Mouse (Mus musculus) gastrocnemius, adult 18-20 months (tissue): ENCODE data around the gene Tmem121b. TPM values are rescaled to one million over a fixed set of nuclear protein-coding genes. Genes with fewer than 3 reads are reported as not detected.

Source experiments
- DNase-seq: peaks from one replicate; pipeline ENCODE4 v3.0.0; 2021; ENCODE audit warnings: low spot score
- total RNA-seq, 2 experiments: library from RNA; stranded (reverse); gene quantifications; 2 replicates each; pipeline ENCODE4 v1.2.3; 2021

Gene Tmem121b
- total RNA-seq, 2 experiments from 2014 or later = not detected

DNA sequence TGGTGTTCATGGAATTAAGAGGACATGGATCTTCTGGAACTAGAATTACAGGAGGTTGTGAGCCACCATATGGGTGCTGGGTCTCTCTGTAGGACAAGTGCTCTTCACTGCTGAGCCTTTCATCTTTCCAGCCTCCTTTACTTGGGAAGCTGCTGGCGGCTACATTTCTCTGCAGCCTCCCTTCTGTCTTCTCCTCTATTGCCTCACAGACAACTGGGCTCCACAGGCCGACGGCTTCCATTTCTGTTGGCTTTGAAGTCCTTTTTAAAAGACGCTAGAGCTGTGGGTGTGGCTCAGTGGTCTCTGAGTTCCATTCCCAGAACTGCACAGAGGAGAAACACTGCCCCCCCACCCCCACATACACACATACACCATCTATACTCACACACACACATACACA is 28.2 kb downstream of the Tmem121b start:
- DNase-seq = no peak

DNA sequence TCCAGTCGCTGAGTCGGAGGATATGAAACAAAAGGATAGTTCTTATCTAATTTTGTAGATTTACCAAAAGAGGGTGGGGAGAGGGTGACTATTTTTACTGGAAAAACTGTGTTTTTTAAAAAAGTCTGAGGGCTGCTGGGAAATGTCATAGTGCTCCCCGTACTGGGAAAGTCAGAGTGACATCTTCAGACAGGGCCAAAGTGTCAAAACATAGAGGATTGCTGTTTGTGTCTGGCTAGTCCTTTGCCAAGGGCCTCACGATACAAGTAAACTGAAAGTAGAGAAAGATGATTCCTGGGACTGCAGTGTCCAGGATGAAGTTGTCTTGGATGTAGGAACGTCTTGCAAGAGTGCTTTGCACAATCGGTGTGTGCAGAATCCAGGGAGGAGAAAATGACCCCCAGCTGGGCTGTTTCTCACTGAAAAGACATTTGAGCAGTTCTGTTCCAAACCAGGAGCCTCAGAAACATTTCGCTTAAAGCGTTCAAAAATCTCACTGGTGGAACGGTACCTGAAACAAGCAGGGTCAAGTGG is 29.1 kb downstream of the Tmem121b start:
- DNase-seq = no peak

DNA sequence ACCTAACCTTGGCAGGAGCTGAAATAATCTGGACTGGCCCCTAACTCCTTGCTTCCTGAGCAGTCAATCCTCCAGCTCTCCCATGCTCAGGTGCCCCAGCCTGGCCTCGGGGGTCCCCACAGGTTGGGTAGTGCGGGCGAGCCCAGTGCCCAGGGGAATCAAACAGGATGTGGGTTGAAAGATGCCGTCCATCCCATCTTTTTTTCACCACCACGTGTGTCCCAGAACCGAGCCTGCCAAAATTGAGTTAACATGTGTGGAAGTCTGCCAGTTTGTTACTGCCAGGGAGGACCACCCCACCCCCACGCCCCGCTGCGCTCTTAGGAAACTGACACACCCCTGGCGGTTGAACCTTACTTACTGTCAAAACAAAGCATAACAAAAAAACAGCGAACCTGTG is 29.7 kb downstream of the Tmem121b start:
- DNase-seq = no peak

DNA sequence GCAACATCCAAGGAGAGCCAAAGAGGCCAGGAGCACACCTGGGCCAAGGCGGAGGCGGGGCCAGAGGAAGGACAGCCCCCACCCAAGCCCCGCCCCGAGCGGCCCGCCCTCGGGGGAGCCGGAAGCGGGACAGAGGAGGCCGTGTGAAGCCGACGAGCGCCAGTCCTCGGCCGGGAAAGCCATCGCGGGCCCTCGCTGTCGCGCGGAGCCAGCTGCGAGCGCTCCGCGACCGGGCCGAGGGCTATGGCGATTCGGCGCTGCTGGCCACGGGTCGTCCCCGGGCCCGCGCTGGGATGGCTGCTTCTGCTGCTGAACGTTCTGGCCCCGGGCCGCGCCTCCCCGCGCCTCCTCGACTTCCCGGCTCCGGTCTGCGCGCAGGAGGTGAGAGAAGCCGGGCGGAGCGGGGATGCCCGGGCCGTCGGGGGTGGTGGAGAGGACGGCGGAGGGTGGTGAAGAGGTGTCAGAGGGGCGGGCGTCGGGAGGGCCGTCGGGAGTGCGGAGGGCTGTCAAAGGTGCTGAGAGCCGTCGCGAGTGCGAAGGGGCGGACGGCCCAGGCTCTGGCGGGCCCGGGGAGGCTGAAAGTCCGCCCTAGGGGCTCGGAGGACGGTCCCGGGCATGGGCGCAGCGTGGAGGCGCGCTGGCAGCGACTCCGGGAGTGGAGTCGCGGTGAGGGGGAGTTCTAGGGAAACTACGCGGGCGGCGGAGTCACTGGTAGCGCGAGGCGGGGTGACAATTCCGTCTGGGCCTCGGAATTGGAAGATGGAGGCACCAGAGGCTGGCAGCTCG is 30.3 kb downstream of the Tmem121b start, which contains the start of gene Il17ra:
TSS of gene Il17ra (plus strand) at position 162 of the 786 bp plus-strand sequence.
- peak; percentile 66 for DNase-seq

DNA sequence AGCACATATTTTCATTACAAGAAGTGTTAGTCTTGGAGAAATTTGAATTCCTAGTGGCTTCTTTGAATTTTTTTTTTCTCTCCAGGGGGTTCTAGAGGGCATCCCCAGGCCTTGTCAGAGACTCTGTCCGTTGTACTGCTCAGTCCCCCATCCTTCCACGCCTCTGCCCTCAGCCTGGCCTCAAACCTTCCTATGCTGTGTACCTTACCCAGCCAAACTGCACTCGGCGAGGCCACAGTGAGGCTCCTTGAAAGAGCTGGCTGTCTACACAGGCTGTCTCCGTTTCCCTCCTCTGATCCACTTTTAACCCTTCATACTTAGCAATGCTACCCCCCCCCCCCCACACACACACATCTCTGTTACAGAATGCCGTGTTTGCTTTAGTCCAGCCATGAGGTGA is 31.4 kb downstream of the Tmem121b start:
- DNase-seq = no peak

DNA sequence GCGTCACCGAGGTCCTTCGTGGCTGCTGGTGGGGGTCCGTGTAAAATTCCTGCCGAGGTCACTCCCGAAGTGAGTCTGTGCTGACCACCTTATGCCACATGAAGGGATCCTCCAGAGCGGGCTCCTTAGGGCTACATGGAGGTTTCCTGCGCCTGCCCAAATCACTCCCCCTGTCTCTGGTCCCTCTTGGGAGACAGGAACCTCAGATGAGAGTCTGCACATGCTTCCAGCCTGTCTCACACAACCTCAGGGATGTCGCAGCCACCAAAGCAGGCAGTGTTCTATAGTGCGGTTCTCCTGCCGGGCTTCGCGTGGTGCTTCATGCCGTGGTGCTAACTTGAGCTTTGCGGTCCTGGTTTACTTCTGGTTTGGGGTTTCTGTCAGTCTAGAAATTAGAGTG is 32.4 kb downstream of the Tmem121b start:
- DNase-seq = no peak

DNA sequence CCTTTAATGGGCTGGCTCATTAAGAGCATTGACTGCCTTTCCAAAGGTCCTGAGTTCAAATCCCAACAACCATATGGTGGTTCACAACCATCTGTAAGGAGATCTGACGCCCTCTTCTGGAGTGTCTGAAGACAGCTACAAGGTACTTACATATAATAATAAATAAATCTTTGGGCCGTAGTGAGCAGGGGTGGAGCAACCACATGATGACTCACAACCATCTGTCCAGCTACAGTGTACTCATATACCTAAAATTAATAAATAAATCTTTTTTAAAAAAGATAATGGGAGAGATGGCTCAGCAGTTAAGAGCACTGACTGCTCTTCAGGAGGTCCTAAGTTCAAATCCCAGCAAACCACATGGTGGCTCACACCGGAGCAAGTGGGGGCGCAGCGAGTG is 35.9 kb downstream of the Tmem121b start:
- DNase-seq = no peak

DNA sequence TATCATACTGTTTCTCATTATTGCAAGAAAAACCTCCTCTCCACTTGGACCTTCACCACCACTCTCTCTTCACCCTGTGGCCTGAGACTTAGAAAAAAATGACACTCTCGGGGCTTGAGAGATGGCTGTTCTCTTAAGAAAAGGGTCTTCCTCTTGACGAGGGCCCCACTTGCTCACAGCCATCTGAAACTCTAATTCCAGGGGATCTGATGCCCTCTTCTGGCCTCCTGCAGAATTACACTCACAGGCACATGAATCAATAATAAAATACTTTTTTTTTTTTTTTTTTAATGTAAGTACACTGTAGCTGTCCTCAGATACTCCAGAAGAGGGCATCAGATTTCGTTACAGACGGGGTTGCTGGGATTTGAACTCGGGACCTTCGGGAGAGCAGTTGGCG is 36.5 kb downstream of the Tmem121b start:
- DNase-seq = no peak

DNA sequence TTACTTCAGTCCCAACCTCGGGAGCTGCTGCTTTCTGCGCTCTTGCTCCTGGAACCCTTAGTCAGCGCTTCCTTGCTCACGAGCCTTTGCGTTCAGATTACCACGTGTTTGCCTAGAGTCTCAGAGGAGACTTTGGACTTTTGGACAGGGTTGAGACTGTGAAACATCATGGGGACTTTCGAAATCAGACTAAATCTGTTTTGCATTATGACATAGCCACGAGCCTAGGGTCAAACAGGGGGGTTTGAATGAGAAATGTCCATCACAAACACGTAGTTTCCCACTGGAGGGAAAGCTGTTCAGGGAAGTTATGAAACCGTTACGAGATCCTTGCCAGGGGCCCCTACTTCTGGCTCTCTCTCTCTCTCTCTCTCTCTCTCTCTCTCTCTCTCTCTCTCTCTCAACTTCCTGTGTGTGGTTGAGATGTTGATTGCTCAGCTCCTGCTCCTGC is 39.0 kb downstream of the Tmem121b start:
- no peak for DNase-seq

DNA sequence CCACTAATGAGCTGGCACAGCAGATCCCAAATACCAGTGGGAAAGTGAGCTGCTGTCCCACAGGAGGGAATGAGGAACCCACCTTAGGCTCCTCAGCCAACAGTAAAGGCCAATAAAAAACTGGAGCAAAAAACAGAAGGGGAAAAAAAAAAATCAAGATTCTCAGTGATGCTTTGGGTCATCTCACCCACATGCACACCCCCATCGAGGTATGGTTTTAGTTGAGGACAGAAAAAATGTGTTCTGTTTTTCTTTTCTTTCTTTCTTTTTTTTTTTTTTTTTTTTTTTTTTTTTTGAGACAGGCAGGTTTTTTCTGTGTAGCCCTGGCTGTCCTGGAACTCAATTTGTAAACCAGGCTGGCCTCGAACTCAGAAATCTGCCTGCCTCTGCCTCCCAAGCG is 40.1 kb downstream of the Tmem121b start:
- no peak for DNase-seq

DNA sequence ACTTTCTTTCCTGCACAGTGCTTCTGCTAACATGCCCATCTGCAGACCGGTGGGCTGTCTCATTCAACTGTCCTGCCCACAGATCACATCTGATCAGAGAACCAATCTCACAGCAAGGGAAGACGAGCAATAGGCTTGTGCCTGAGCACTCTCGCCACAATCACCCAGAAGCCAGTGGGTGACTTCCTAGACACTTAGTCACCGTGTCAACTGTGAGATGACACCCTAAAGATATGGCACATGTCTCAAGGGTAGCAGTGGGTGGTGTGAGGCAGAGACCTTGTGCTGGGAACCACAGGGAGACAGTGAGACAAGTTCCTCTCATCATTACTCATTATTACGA is 40.5 kb downstream of the Tmem121b start:
- no peak for DNase-seq

DNA sequence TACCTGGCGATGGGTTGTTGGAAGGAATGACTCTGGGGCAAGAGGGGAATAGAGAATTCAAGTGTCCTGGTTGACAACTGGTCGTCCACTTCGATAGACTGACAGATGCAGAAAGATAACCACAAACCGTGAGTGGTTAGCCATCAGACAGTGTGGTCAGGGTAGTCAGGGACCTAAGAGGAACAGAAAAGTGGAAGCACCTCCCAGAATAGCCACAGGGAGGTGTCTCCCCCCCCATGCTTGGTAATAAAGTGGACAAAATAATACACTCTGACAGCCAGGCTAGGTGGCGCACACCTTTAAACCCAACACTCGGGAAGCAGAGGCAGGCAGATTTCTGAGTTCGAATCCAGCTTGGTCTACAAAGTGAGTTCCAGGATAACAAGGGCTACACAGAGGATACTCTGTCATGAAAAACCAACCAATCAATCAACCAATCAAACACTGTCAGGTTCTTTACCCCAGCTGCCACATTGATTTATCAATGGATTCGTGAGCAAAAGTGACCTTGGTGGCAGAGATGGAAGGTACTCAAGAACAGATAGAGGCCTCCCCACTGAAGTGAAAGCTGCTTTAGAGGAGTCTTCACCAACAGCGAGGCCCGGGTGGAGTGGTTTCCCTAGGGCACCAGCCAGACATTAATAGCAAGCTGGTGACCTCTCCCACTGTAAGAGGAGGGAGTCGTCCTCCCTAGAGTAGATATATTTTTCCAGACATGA is 41.1 kb downstream of the Tmem121b start:
- DNase-seq = no peak

DNA sequence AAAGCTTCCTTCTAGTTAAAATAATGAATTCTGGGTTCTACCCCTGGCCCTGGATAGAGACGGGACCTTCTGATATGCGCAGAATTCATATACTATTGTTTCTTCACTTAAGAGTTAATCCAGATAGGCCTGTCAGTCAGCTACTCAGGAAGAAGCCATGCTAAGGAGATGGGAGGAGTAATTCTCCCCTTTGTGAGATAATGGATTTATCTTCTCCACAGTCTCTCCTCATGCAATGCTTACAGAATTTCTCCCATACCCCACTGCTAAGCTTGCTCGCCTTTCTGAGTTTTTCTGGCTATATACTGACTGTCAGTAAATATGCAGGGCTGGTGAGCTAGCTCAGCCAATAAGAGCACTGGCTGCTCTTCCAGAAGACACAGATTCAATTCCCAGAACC is 43.4 kb downstream of the Tmem121b start:
- no peak for DNase-seq

DNA sequence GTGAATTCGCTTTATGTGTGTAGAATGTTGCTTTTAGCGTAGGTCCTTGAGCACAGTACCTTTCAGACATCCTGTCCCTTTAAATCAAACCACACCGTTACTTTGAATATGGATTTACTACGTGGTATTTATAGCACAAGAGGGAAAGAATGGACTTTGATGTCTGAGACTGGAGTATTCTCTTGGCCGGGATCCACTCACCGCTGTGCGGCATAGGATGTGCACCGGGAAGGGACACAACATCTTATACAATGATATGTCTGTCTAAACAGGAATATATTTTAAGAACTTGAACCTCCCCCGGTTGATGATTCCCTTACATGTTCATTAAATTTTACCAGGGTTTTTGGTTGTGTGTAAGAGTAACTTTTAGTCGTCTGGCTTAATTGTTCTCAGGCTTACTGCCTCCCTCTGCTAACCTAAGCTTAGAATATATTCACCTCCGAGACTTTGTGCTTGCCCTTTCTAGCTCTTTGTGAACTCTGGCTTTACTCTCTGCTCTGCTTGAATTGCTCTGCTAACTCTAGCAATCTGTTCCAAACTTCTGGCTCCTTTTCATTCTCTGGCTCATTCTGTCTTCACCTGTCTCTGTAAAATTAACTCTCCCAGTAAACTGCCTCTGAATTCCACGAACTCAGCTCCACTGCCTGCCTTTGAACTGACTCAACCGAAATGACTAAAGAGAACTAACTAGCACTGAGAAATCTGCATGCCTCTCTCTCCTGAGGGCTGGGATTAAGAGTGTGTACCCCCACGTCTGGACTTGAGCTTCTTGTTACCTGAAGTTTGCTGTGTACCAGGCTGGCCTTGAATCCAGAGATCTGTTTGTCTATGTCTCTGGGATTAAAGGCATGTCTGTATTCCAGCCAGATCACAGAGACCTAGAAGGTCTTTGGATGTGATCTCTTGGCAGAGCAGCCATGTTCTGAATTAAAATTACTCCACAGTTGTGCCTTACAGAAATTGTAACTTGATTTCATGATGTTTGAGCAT is 49.9 kb downstream of the Tmem121b start:
- DNase-seq = no peak

DNA sequence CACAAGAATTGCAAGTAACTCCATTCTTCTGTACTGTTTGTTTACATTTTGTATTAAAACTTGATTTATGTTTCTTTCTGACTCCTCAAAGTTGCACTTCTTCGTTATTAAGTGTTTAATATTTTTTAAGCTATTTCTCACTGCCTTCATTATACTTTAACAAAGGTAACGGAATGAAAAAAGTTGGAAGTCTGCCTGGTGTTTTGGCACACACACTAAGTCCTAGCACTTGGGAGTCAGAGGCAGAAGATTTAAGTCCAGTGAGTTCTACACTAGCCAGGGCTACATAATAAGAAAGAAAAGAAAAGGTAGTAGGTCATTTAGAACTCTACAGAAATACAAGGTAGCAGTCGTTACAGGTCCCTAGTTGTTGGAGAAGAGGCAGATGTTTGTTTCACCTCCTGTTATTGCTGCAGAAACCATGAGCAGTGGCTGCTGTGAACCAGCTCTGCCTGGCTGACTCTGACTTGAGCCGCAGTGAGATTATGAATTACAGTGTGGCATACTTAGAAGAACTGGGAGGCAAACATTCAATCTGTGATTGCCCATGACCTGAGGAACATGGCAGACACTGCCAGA is 51.3 kb downstream of the Tmem121b start:
- no peak for DNase-seq

Other genes starting within 250 kb of the Tmem121b start
- gene D330020A13Rik, start 199.4 kb downstream of the Tmem121b start, total RNA-seq = not detected
- 1 to 10 TPM in 1 of 2 experiments, under 1 TPM in 1; 0.98 to 1.1 TPM for gene B4galnt3, start 199.2 kb downstream of the Tmem121b start, total RNA-seq
- 10 to 100 TPM; 18.3 to 20.4 TPM for gene Kdm5a, start 129.7 kb downstream of the Tmem121b start, total RNA-seq
- gene Ccdc77, start 129.4 kb downstream of the Tmem121b start, total RNA-seq = 1 to 10 TPM; 2.5 to 2.7 TPM
- gene Il17ra, start 30.6 kb downstream of the Tmem121b start, total RNA-seq = 1 to 10 TPM; 1.3 to 1.4 TPM
- 10 to 100 TPM; 19.9 to 26.1 TPM for gene Hdhd5, start 37.5 kb upstream of the Tmem121b start, total RNA-seq
- 1 to 10 TPM; 7.4 to 10.0 TPM for gene Cecr2, start 172.6 kb upstream of the Tmem121b start, total RNA-seq